Mouse (Mus musculus): ENCODE measurements around the gene Mybphl.
A peak's percentile ranks its signal among the peaks of the same experiment; 100 is the strongest.

Mybphl gene

GRCm38 (mm10) chr3:108372691-108373090, 8.0 kb downstream of the Mybphl start:
- DNase-seq, result peak in 1 of 2 experiments; percentile 31

DNA sequence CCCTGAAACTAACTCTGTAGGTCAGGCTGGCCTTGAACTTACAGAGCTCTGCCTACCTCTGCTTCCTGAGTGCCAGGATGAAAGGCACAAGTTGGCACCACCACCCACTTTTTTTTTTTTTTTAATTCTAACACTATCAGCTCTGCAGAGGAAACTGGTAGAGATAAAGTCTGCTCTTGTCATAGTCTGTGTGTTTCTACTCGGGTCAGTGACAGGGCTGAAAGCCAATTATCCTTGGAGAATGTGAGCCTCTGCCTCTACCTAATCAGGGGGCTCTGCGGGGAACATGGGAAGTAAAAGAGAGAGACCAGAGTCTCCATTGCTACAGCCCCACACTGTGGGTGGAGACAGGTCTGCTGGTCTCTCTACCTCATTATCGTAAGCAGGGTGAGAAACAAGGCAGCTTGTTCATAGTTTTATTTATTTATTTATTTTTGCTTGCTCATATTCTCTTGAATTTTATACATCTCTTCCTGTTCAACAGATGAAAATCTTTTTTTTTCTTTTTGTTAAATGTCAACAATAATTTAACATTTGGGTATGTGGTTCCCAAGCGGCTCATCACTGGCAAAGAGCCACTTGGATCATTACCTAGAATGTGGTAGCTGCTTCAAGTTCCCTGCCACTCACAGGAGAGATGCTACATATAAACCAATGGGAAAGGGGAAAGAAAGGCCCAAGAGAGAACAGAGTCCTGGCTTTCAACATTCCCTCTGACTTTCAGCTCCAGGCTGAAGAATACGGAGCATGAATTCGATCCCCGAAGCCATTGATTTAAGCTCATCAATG, 14.4 kb downstream of the Mybphl start:
- no peak for DNase-seq

- DNase-seq, result no peak
These were observed 16.0 kb downstream of the Mybphl start for GRCm38 (mm10) chr3:108380695-108381094.

DNA sequence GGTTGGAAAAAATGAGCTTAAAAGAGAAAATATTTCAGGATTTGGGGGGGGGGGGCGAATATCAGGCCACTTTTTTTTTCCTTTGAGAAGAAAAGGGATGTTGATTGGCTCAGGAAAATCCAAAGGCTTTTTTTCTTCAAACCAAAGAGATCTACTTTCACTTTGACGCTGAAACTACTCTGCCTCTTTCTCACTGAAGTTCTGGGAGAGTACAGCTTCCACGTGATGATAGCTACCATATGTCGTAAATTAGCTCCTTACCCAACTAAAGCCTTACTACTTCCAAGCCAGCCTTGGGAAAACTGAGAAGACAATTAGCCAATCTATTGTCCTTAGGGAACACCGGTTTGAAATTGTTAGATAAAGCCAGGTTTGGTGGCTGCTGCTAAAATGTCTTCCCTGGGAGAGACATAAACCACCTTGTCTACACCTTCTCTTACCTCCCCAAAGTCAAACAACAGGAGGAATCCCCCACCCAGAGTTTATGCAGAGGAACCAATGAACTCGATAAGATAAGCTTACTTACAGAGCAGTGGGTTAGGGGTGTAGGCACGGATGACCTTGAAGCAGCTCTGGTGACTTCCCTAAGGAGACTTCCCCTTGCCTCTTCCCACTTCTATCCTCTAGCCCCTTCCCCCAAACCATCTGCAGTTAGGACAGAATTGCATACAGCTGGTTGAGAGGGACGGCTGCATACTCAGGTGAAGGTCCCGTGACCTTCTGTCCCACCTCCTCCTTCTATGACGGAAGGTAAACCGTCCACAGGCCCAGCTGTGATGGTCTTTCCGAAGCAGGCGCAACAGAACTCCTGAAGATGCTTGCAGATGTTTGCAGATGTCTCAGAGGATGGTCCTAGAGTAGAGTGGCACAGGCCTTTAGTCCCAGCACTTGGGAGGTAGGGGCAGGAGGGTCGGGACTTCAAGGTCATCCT, 17.5 kb downstream of the Mybphl start:
- no peak for DNase-seq

DNA sequence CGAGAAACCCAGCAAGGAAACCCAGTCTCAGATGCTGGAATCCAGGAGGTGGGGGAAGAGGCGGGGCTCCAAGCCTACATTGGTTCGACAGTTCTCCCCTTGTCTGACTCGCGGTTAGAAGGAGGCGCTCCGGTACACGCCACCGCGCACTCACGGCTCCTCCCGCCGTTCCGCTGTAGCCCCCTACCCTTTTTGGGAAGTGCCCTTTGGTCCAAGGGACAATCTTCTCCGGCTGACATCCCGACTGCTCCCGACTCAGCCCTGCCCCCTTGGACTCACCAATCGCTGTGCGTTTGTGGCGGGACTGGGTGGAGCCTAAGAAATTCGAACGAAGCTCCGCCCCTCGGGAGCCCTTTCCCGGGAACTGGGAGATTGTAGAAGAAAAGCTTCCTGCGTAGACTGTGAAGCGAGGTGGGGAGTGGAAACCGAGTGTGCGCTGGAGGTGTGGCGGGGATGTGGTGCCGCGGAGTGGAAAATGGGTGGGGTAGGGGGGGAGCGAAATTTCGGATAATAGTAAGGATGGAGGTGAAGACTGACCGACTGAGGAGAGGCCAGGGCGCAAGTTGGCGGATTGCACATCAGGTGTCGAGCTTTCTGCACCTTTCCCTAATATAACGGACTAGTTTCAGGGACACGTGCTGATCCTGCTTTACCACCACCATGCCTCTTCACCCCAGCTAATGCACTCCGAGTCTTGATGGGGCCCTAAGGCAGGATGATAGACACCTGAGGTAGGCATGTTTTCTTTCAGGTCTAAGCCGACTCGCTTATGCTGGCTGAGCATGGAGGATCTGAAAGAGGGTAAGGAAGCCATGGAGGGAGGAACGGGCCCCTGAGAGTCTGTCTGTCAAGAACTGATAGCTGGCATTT, 19.0 kb downstream of the Mybphl start, which contains the start of gene Psrc1:
Psrc1 (plus strand) TSS at position 355 of the 870 bp plus-strand sequence.
- DNase-seq, result peak; percentile 90 to 93

DNA sequence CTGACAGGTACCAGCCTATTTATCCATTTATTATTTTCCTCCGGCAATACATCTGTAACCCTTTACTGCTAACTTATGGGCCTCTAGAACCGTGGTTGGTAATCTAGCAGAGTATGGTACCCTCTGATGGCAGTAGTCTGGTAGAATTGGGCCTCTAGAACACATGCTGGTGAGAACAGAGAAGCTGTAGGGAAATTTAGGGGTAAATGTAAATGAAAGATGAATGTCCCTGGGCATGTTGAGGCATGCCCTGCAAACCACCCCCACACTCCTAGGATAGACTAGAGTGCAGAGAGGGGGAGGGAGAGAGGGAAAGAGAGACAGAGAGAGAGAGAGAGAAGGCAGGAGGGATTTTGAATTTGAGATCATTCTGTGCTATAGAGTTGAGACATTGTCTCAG, 19.7 kb downstream of the Mybphl start:
- DNase-seq, result no peak

- no peak for DNase-seq
These were observed 21.5 kb downstream of the Mybphl start for GRCm38 (mm10) chr3:108386186-108386585.

DNA sequence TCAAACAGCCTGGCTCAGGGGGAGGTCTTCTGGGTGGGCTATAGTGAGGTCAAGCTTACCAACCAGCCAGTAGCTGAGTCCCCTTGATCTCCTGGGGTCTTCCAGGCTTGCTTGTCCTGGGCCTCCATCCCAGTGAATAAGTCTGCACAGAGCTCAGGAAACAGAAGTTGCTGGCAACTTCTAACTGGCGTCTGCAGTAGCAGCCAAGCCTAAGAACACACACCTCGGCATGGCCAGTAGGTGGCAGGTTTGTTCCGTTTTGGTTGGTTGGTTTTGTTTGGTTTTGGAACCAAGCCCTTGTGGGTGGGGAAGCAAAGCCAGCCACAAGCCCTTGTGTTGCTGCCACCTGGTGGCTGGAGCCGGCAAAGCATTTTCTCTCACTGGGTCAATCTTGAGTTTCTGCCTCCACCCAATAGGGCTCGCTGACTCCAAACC, 24.4 kb downstream of the Mybphl start:
- DNase-seq, result peak; percentile 93 to 98

- no peak for DNase-seq
These were observed 27.6 kb downstream of the Mybphl start for GRCm38 (mm10) chr3:108392299-108392698.

DNA sequence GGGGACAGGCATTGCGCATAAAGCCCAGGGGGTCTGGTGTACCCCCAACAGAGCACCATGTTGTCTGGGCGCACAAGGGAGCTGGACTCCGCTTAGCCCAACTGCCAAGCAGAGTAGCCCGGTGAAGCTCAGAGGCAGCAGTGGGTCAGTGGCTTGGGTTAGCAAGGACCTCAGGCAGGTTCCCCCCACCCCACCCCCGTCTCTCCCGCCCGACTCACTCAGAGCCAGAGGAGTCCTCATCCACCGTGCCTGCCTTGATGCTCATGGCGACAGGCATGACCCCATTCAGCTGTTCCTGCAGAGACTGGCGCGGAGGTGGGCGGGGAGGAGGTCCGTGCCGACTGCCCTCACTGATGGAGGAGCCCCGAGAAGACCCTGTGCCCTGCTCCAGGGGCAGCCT, 28.1 kb downstream of the Mybphl start:
- DNase-seq, result no peak

GRCm38 (mm10) chr3:108398281-108398680, 33.6 kb downstream of the Mybphl start:
- no peak for DNase-seq

GRCm38 (mm10) chr3:108400442-108400841, 35.7 kb downstream of the Mybphl start:
- no peak for DNase-seq

- peak; percentile 92 to 94 for DNase-seq
These were observed 37.2 kb downstream of the Mybphl start for GRCm38 (mm10) chr3:108401692-108402527.

DNA sequence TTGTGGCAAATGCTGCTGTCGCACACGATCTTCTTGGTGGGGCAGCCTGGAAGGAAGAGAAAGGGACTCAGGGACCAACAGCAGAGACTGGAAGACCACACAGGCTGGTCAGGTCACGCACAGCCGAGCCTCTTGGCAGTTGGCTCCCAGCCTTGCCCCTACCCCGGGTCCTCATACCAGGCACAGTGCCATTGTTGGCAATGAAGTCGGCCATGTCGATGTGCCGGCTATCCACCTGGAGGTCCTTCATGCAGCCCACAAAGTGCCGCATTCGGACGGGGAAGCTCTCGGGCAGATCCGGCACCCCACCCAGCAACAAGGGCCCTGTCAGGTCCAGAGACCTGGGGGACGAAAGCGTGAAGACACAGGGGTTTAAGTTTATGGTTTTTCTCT, 37.8 kb downstream of the Mybphl start:
- peak in 1 of 2 experiments; percentile 23 for DNase-seq

GRCm38 (mm10) chr3:108405536-108406305, 41.0 kb downstream of the Mybphl start:
- peak in 1 of 2 experiments; percentile 18 for DNase-seq

DNA sequence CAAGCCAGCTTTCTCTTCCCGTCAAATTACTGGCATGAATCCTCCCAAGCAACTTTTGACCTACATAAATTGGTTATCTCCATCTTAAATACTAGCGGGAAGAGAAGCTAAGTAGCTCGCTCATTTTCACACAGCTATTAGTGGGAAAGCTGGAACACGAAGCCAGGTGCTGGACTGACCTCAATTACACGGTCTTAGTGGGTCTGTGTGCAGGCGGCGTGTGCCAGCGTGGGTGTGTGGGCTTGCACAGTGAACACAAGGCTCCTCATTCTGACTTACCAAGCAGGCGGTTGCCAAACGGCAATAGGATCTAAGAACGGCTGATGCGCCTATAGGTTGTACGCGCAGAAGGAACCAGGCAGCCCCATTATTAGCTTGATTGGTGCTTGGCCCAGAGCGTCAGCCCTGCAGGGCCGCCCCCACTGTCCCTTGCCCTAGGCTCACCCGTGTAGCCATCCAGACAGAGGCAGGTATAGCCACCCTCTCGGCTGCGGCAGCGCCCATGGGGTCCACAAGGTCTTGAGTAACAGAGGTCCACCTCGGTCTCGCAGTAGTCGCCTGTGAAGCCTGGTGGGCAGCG, 41.7 kb downstream of the Mybphl start:
- peak in 1 of 2 experiments; percentile 19 for DNase-seq

DNA sequence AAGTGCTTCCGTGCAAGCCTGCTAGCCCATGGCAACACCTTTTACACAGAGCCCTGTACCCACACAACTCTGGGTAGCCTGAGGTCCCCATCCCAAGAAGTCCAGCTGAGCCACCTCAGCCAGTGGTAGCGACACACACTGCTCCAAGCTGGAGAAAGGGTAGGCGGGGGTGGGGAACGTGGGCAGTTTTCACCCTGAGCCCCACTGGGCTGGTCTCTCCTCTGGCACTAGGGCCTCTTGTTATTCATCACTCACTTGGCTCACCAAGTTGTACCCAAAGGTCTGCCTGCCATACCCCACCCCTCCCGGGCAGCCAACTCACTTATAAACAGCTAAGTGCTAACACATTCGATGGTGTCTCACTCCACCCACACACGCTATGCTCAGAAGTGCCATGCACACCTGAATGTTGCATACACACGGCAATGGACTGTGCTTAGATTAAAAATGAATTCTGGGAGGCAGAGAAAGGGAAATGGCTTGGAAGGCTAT, 43.9 kb downstream of the Mybphl start:
- DNase-seq, result no peak

DNA sequence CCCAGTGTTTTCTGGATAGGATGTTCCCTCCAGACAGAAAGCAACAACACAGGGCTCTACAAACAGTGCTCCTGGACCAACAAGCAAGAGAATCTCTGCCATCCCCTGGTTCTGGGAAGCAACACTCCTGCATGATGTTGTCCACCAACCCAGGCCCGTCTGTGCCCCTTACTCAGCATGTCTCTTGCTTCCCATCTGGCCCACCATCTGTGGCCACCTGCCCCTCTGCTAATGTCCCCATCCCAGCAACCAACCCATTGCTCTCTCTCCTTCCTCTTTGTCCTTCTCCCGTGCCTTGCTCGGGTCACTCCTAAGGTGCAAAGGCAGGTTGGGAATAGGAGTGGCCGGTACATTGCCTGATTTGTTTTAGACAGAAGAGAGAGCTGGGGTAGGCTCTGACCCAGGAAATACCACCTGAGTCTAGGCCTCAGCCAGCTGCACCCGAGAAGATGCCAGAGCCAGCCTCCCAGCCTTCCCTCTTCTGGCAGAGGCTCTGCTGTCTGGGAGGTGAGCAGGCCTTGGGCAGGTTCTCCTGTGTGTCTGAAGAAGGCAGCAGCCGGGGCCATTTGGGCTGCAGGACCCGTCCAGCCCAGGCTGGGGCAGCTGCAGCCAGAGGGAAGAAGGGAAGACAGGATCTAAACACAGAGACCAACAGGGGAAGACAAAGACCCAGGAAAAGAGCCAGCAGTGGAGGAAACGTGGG, 45.1 kb downstream of the Mybphl start:
- peak in 1 of 2 experiments; percentile 21 for DNase-seq

- peak in 1 of 2 experiments; percentile 17 for DNase-seq
These were observed 45.6 kb downstream of the Mybphl start for GRCm38 (mm10) chr3:108410359-108410714.

Measured in lung, postnatal 4 days (tissue).